Mouse (Mus musculus): ENCODE data around the gene Celf6. TPM values are rescaled to one million over a fixed set of nuclear protein-coding genes. Genes with fewer than 3 reads are reported as not detected.

Gene Celf6
- polyA plus RNA-seq, 1 experiment from 2014 or later = 0.16 TPM

GRCm38 (mm10) chr9:59550077-59550476 lies 27.6 kb upstream of the Celf6 start:
- no peak overlapping the region for H3K27ac ChIP-seq (ENCODE audit: low read length)
- no peaks in the 10 kb centered on the region for H3K9me3 ChIP-seq (ENCODE audit: low read length)
- H3K36me3 ChIP-seq (ENCODE audit: insufficient read depth, low read length) = no peaks in the 10 kb centered on the region
- no peaks in the 10 kb centered on the region; the same call in 1 of the 2 replicates for H3K4me1 ChIP-seq (ENCODE audit: insufficient read depth, low read depth, low read length)
- DNase-seq (ENCODE audit: low spot score) (no peak), ATAC-seq (no peak)
- no peak overlapping the region for H3K4me2 ChIP-seq (replicated peaks; ENCODE audit: low read depth, low read length)
- TF ChIP-seq CTCF (IDR thresholded peaks at IDR 0.05) (no peak), EP300 (IDR thresholded peaks at IDR 0.05) (no peak)
- WGBS = 58% methylated on average over 4 of the region's 4 CpGs
- no peak overlapping the region for H3K9ac ChIP-seq (replicated peaks; ENCODE audit: low read depth)
- no peaks in the 10 kb centered on the region for H3K27me3 ChIP-seq (replicated peaks; ENCODE audit: insufficient read depth, low read length)
- no peak overlapping the region for H3K4me3 ChIP-seq (ENCODE audit: low read depth, low read length)

GRCm38 (mm10) chr9:59551017-59551416 lies 26.7 kb upstream of the Celf6 start:
- TF ChIP-seq CTCF (IDR thresholded peaks at IDR 0.05) = no peak
- no peak for TF ChIP-seq EP300 (IDR thresholded peaks at IDR 0.05)
- H3K27me3 ChIP-seq (replicated peaks; ENCODE audit: insufficient read depth, low read length) = no peaks in the 10 kb centered on the region
- ATAC-seq = no peak
- no peak overlapping the region for H3K9ac ChIP-seq (replicated peaks; ENCODE audit: low read depth)
- no peak overlapping the region for H3K4me3 ChIP-seq (ENCODE audit: low read depth, low read length)
- DNase-seq (ENCODE audit: low spot score) = no peak
- H3K4me2 ChIP-seq (replicated peaks; ENCODE audit: low read depth, low read length) = no peak overlapping the region
- H3K27ac ChIP-seq (ENCODE audit: low read length) = no peak overlapping the region
- 60% methylated on average over 5 of the region's 5 CpGs for WGBS
- H3K9me3 ChIP-seq (ENCODE audit: low read length) = no peaks in the 10 kb centered on the region
- H3K4me1 ChIP-seq (ENCODE audit: insufficient read depth, low read depth, low read length) = no peaks in the 10 kb centered on the region; the same call in 1 of the 2 replicates
- no peaks in the 10 kb centered on the region for H3K36me3 ChIP-seq (ENCODE audit: insufficient read depth, low read length)

- Histone ChIP-seq H3K4me1 (ENCODE audit: insufficient read depth, low read depth, low read length) (no peaks in the 10 kb centered on the region; the same call in 1 of the 2 replicates), H3K9me3 (ENCODE audit: low read length) (no peaks in the 10 kb centered on the region), H3K36me3 (ENCODE audit: insufficient read depth, low read length) (no peaks in the 10 kb centered on the region), H3K4me2 (replicated peaks; ENCODE audit: low read depth, low read length) (no peak overlapping the region), H3K27ac (ENCODE audit: low read length) (no peak overlapping the region), H3K27me3 (replicated peaks; ENCODE audit: insufficient read depth, low read length) (no peaks in the 10 kb centered on the region), H3K9ac (replicated peaks; ENCODE audit: low read depth) (no peak overlapping the region), H3K4me3 (ENCODE audit: low read depth, low read length) (no peak overlapping the region)
- DNase-seq (ENCODE audit: low spot score) = peak; percentile 65
- WGBS = 23% methylated on average over 3 of the region's 3 CpGs
- TF ChIP-seq EP300 (IDR thresholded peaks at IDR 0.05) = no peak
- TF ChIP-seq CTCF (IDR thresholded peaks at IDR 0.05) = no peak
- peak; percentile 71 for ATAC-seq
Measured at GRCm38 (mm10) chr9:59551620-59552031, 26.1 kb upstream of the Celf6 start.

GRCm38 (mm10) chr9:59552610-59553009 lies 25.1 kb upstream of the Celf6 start:
- Histone ChIP-seq H3K4me2 (replicated peaks; ENCODE audit: low read depth, low read length) (no peak overlapping the region), H3K27ac (ENCODE audit: low read length) (no peak overlapping the region), H3K9me3 (ENCODE audit: low read length) (no peaks in the 10 kb centered on the region), H3K36me3 (ENCODE audit: insufficient read depth, low read length) (peaks cover 5% of the 10 kb centered on the region), H3K4me1 (ENCODE audit: insufficient read depth, low read depth, low read length) (no peaks in the 10 kb centered on the region; the same call in 1 of the 2 replicates), H3K4me3 (ENCODE audit: low read depth, low read length) (no peak overlapping the region), H3K9ac (replicated peaks; ENCODE audit: low read depth) (no peak overlapping the region), H3K27me3 (replicated peaks; ENCODE audit: insufficient read depth, low read length) (no peaks in the 10 kb centered on the region)
- DNase-seq (ENCODE audit: low spot score) (no peak), ATAC-seq (no peak)
- TF ChIP-seq CTCF (IDR thresholded peaks at IDR 0.05) (no peak), EP300 (IDR thresholded peaks at IDR 0.05) (no peak)
- 89% methylated on average over 5 of the region's 5 CpGs for WGBS

- Histone ChIP-seq H3K4me1 (ENCODE audit: insufficient read depth, low read depth, low read length) (no peaks in the 10 kb centered on the region; the same call in 1 of the 2 replicates), H3K27me3 (replicated peaks; ENCODE audit: insufficient read depth, low read length) (no peaks in the 10 kb centered on the region), H3K9me3 (ENCODE audit: low read length) (no peaks in the 10 kb centered on the region), H3K27ac (ENCODE audit: low read length) (no peak overlapping the region), H3K9ac (replicated peaks; ENCODE audit: low read depth) (no peak overlapping the region), H3K4me3 (ENCODE audit: low read depth, low read length) (no peak overlapping the region), H3K4me2 (replicated peaks; ENCODE audit: low read depth, low read length) (no peak overlapping the region), H3K36me3 (ENCODE audit: insufficient read depth, low read length) (peaks cover 7% of the 10 kb centered on the region)
- DNase-seq (ENCODE audit: low spot score) (peak; percentile 25), ATAC-seq (peak; percentile 32; the same call in 1 of the 2 replicates)
- TF ChIP-seq EP300 (IDR thresholded peaks at IDR 0.05) = no peak
- TF ChIP-seq CTCF (IDR thresholded peaks at IDR 0.05) = no peak
- 61% methylated on average over 4 of the region's 4 CpGs for WGBS
Measured at GRCm38 (mm10) chr9:59553719-59554118, 24.0 kb upstream of the Celf6 start.

- WGBS = 11% methylated on average over 4 of the region's 4 CpGs
- peak; percentile 76 for DNase-seq (ENCODE audit: low spot score)
- peak; percentile 72 for ATAC-seq
Measured at GRCm38 (mm10) chr9:59565600-59565999, 12.1 kb upstream of the Celf6 start.

GRCm38 (mm10) chr9:59567111-59567510 lies 10.6 kb upstream of the Celf6 start:
- Histone ChIP-seq H3K27ac (ENCODE audit: low read length) (no peak overlapping the region), H3K4me2 (replicated peaks; ENCODE audit: low read depth, low read length) (no peak overlapping the region), H3K4me3 (ENCODE audit: low read depth, low read length) (no peak overlapping the region), H3K9me3 (ENCODE audit: low read length) (no peaks in the 10 kb centered on the region), H3K27me3 (replicated peaks; ENCODE audit: insufficient read depth, low read length) (no peaks in the 10 kb centered on the region), H3K9ac (replicated peaks; ENCODE audit: low read depth) (no peak overlapping the region), H3K4me1 (ENCODE audit: insufficient read depth, low read depth, low read length) (no peaks in the 10 kb centered on the region), H3K36me3 (ENCODE audit: insufficient read depth, low read length) (peaks cover 6% of the 10 kb centered on the region; the same call in 1 of the 2 replicates)
- ATAC-seq = peak; percentile 89
- 20% methylated on average over 6 of the region's 6 CpGs for WGBS
- TF ChIP-seq CTCF (IDR thresholded peaks at IDR 0.05) (peak; percentile 91), EP300 (IDR thresholded peaks at IDR 0.05) (no peak)
- peak; percentile 79 for DNase-seq (ENCODE audit: low spot score)

More at GRCm38 (mm10) chr9:59565600-59565999, 12.1 kb upstream of the Celf6 start:
- no peak overlapping the region for H3K4me3 ChIP-seq (ENCODE audit: low read depth, low read length)
- no peak overlapping the region for H3K27ac ChIP-seq (ENCODE audit: low read length)
- no peak overlapping the region for H3K9ac ChIP-seq (replicated peaks; ENCODE audit: low read depth)
- no peaks in the 10 kb centered on the region for H3K4me1 ChIP-seq (ENCODE audit: insufficient read depth, low read depth, low read length)
- H3K27me3 ChIP-seq (replicated peaks; ENCODE audit: insufficient read depth, low read length) = no peaks in the 10 kb centered on the region
- H3K4me2 ChIP-seq (replicated peaks; ENCODE audit: low read depth, low read length) = no peak overlapping the region
- H3K9me3 ChIP-seq (ENCODE audit: low read length) = no peaks in the 10 kb centered on the region
- TF ChIP-seq EP300 (IDR thresholded peaks at IDR 0.05) (no peak), CTCF (IDR thresholded peaks at IDR 0.05) (peak; percentile 94)
- peaks cover 7% of the 10 kb centered on the region; the same call in 1 of the 2 replicates for H3K36me3 ChIP-seq (ENCODE audit: insufficient read depth, low read length)

Data from lung, postnatal 0 days (tissue).